Mouse (Mus musculus): ENCODE data around the gene Rac2. TPM values are rescaled to one million over a fixed set of nuclear protein-coding genes. Genes with fewer than 3 reads are reported as not detected.

Gene Rac2
- polyA plus RNA-seq, 1 experiment from 2014 or later = 5.7 TPM

DNA sequence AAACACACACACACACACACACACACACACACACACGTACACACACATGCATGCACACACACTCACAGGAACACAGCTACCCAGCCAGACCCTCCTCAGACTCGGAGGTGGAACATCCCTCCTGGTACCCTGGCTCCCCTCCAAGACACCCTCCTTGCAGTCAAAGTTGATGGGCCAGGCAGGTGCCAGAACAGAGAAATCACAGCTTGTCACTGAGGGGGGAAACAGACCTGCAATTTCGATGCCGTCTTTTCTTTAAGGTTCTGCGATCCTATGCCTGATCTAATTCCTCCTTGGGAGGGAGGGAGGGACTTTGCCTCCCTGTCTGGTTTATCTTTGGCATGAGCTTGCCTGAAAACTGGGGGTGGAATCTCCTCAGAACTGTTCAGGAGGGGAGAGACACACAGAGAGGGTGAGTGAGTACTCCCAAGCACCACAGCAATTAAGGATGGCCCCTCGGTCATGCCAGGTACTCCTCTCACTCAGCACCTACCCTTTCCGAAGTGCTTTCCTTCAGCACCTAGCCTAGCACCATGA is 29.7 kb downstream of the Rac2 start:
- Histone ChIP-seq H3K9ac (no peak overlapping the region), H3K4me3 (no peak overlapping the region), H3K4me2 (replicated peaks) (no peak overlapping the region), H3K36me3 (no peaks in the 10 kb centered on the region), H3K27ac (no peak overlapping the region), H3K27me3 (peaks cover 41% of the 10 kb centered on the region), H3K4me1 (peaks cover 22% of the 10 kb centered on the region), H3K9me3 (replicated peaks) (no peaks in the 10 kb centered on the region)
- no peak for ATAC-seq (ENCODE audit: low FRiP score)
- WGBS = 75% methylated on average over 7 of the region's 7 CpGs

DNA sequence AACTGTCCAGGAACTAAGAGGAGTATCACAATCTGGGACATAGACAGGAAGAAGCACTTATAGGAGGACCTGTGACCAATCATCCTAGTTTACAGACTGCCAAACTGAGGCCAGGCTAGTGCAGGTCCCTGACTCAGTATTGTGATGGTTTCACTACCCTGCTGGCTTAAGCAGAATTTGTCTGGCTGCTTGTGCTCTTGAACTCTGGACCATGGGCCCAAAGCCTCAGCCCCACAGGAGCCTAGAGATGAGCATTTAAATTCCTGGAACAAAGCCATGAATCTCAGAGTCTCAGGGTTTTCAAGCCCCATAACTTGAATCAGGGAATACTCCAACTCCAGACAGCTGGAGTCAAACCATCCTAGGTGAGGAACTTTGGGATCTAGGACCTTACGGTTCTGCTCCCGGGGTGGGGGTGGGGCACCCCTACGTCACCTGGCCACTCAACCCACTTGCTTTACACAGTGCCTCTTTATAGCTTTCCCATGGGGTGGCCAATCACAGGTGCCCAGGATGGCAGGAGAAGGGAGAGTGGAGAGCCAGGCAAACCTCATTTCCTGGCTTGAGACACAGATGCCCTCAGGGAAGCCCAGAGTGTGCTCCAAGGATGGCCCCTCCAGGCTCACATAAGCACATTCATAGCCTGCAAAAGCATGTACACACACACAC is 30.4 kb downstream of the Rac2 start:
- Histone ChIP-seq H3K9me3 (replicated peaks) (no peaks in the 10 kb centered on the region), H3K27me3 (peaks cover 41% of the 10 kb centered on the region), H3K9ac (no peak overlapping the region), H3K4me3 (no peak overlapping the region), H3K4me2 (replicated peaks) (no peak overlapping the region), H3K4me1 (peaks cover 19% of the 10 kb centered on the region), H3K27ac (no peak overlapping the region), H3K36me3 (no peaks in the 10 kb centered on the region)
- ATAC-seq (ENCODE audit: low FRiP score) = no peak
- 89% methylated on average over 3 of the region's 3 CpGs for WGBS

DNA sequence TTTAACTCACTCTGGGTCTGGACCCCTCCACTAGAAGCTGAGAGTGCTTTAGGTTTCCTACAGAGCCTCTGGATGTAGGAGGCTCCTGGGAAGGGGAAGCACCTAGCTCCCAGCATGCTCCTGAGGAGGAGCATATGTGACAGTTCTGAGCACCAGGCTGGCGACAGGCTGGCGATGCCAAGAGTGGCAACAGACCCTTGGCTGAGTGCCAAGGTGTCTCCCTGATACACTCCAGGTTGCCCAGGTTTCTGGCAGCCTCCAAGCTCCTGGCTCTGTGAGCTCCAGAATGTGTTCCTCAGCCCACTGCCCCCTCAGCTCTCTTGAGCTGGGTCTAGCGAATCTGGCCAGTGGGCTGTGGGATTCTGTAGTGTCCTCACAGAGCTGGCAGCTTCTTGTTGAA is 31.0 kb downstream of the Rac2 start:
- no peak for ATAC-seq (ENCODE audit: low FRiP score)
- 69% methylated on average over 3 of the region's 3 CpGs for WGBS
- no peak overlapping the region for H3K4me3 ChIP-seq
- H3K9ac ChIP-seq = no peak overlapping the region
- no peaks in the 10 kb centered on the region for H3K9me3 ChIP-seq (replicated peaks)
- H3K4me2 ChIP-seq (replicated peaks) = no peak overlapping the region
- no peak overlapping the region for H3K27ac ChIP-seq
- peaks cover 19% of the 10 kb centered on the region for H3K4me1 ChIP-seq
- H3K36me3 ChIP-seq = no peaks in the 10 kb centered on the region
- peaks cover 41% of the 10 kb centered on the region for H3K27me3 ChIP-seq

DNA sequence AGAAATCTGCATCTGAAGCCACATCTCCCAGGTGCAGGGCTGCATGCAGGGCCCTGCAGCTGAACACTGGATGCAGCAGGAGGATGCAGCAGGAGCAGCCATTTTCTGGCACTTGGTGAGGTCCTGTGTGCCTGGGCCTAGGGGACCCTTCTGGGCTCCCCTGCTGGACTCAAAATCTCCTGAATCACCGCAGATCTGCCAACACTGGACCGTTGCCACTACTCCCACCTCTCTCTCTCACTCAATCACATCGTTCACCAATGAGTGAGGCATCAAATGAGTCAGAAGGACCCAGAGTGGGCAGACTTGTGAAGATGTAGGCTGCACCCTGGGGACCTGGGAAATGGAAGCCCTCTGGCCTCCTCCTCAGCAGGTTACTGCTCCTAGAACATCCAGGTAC is 31.5 kb downstream of the Rac2 start:
- H3K4me1 ChIP-seq = peaks cover 19% of the 10 kb centered on the region
- H3K9ac ChIP-seq = no peak overlapping the region
- H3K4me3 ChIP-seq = no peak overlapping the region
- H3K27ac ChIP-seq = no peak overlapping the region
- peaks cover 41% of the 10 kb centered on the region for H3K27me3 ChIP-seq
- no peaks in the 10 kb centered on the region for H3K9me3 ChIP-seq (replicated peaks)
- no peak overlapping the region for H3K4me2 ChIP-seq (replicated peaks)
- no peaks in the 10 kb centered on the region for H3K36me3 ChIP-seq
- WGBS = 84% methylated on average over 3 of the region's 3 CpGs
- no peak for ATAC-seq (ENCODE audit: low FRiP score)

DNA sequence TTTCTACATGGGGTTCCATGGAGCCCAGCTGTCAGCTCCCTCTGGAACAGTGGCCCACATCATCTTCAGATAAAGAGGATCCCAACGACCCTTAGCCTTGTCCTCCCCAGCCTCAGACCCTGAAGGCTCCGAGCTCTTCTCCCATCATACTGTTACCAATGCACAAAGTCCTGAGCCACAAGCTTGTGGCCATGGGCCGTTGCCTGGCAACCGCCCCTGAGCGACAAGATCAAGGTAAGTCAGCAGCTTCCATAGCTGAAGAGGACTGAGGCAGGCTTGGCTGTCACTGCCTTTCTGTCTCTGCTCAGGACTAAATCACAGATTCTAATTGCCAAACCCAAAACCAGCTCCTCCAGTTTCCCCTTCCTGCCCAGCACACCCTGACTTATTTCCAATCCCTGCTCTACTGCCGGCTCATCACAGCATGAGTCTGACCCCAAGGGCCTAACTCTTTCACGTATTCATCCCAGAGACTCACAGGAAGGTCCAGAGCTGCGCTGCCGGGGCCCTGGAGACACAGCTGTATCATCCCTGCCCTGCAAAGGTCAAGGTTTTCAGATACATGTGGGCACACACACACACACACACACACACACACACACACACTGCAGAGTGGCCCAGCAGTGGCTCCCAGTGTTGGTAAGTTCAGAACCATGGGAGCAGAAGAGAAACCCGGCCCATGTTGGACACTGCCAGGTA is 36.7 kb downstream of the Rac2 start:
- Histone ChIP-seq H3K9ac (no peak overlapping the region), H3K4me2 (replicated peaks) (no peak overlapping the region), H3K9me3 (replicated peaks) (no peaks in the 10 kb centered on the region), H3K27ac (no peak overlapping the region), H3K4me1 (peaks cover 15% of the 10 kb centered on the region), H3K4me3 (no peak overlapping the region), H3K27me3 (peaks cover 25% of the 10 kb centered on the region), H3K36me3 (no peaks in the 10 kb centered on the region)
- 42% methylated on average over 10 of the region's 10 CpGs for WGBS
- no peak for ATAC-seq (ENCODE audit: low FRiP score)

DNA sequence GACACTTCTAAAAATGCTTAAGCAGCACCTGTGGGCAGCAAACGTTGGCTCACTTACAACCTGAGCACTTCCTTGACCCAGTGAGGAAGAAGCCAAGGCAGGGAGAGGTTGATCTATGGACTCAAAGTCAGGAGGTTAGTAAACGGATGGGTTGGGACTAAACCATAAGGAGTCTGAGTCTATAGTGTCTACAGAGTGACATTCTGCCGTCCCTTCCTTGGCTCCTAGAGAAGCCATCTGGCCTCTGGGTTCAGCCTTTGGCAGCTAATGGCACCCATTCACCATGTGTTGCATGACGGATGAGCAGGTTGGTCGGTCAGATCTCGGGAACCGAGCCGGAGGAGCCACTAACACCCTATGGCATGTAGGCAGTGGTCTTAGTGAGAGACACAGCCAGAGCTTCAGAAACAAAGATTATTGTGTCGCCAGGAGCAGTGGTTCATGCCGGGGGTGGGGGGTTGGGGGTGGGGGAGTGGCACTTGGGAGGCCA is 39.2 kb downstream of the Rac2 start:
- no peaks in the 10 kb centered on the region for H3K36me3 ChIP-seq
- peak overlapping the region; percentile 15; the same call in 1 of the 2 replicates for H3K9ac ChIP-seq
- H3K9me3 ChIP-seq (replicated peaks) = no peaks in the 10 kb centered on the region
- no peak overlapping the region for H3K27ac ChIP-seq
- ATAC-seq (ENCODE audit: low FRiP score) = no peak
- H3K27me3 ChIP-seq = peaks cover 13% of the 10 kb centered on the region
- peaks cover 35% of the 10 kb centered on the region for H3K4me1 ChIP-seq
- no peak overlapping the region for H3K4me3 ChIP-seq
- 81% methylated on average over 10 of the region's 10 CpGs for WGBS
- no peak overlapping the region for H3K4me2 ChIP-seq (replicated peaks)

DNA sequence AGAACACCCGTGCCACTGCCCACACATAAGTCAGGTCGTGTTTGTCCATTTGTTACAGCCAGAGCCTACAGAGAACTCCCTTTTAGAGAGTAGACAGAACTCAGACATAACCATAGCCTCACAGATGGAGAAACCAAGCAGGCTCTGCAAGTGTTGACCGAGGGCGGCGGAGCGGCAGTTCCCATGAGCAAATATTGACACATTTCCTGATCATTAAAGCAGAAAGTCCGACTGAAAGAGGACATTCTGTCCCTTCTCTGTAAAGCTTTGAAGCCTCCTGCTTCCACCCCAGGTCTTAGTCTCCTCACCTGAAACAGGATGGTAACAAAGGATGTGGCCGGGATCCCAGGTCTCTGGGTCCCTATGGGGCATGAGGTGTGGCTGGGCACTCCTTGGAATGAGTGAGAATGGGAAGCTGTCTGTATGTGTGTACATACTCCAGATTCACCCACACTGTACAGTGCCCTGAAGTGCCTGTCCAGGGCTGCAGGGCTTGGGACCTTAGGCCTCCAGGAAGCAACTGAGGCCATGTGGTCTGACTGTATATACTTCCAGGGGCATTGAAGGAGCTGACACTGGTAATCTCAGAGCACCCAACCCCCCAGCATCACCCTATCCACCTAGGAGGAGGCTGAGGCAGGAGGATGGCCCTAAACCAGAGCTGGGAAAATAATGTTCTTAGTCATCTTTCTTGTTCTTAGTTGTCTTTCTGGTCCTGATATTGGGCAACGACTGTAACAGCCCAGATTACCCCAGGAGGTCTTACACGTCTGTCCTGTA is 39.8 kb downstream of the Rac2 start:
- H3K27me3 ChIP-seq = peaks cover 8% of the 10 kb centered on the region
- no peaks in the 10 kb centered on the region for H3K9me3 ChIP-seq (replicated peaks)
- peaks cover 35% of the 10 kb centered on the region for H3K4me1 ChIP-seq
- H3K27ac ChIP-seq = no peak overlapping the region
- no peak overlapping the region for H3K4me2 ChIP-seq (replicated peaks)
- no peak overlapping the region for H3K4me3 ChIP-seq
- 73% methylated on average over 10 of the region's 10 CpGs for WGBS
- no peaks in the 10 kb centered on the region for H3K36me3 ChIP-seq
- no peak overlapping the region for H3K9ac ChIP-seq
- ATAC-seq (ENCODE audit: low FRiP score) = no peak

DNA sequence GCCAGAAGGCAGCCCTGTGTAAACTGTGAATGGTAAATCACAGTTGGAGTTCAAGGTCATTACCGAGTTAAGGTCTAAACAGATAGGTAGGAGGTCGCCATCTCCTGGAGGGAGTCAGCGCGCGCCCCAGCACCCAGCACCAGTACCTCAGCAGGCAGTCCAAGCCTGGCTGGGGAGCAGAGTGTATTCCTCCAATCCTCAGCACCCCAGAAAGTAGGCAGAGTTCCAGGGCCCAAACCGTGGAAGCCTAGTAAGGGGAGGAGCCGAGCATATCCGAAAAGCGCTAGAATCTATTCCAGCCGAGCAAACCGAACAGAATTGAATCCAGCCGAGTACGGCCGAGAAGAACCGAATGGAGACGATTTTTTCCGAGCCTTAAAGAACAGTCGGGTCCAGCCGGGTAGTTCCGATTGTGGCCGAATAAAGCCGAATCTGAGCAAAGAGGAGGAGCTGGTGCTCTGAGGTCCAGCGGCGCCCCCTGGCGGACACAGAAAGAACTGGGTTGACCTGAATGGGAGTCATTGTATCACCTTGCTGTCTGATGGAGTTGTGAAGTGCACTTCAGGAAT is 40.6 kb downstream of the Rac2 start:
- peak; percentile 85 for ATAC-seq (ENCODE audit: low FRiP score)
- Histone ChIP-seq H3K27ac (peak overlapping the region; percentile 82), H3K36me3 (no peaks in the 10 kb centered on the region), H3K4me3 (peak overlapping the region; percentile 31), H3K9me3 (replicated peaks) (no peaks in the 10 kb centered on the region), H3K27me3 (peaks cover 8% of the 10 kb centered on the region), H3K4me1 (peaks cover 35% of the 10 kb centered on the region), H3K9ac (peak overlapping the region; percentile 42; the same call in 1 of the 2 replicates), H3K4me2 (replicated peaks) (peak overlapping the region; percentile 56)
- WGBS = under 1% methylated on average over 25 of the region's 25 CpGs

DNA sequence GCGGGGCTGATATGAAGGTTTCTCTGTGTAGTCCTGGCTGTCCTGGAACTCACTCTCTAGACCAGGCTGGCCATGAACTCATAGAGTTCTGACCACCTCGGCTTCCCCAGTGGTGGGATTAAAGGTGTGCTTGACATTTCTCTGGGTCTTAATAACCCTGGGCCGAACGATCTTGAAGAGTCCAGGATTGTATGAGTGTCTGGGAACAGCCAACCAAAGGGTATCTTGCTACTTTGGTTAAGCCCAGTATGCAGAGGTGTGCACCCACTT is 41.2 kb downstream of the Rac2 start:
- no peak; the same call in 1 of the 2 replicates for ATAC-seq (ENCODE audit: low FRiP score)
- WGBS = 69% methylated on average over 4 of the region's 4 CpGs
- peak overlapping the region; percentile 42; the same call in 1 of the 2 replicates for H3K9ac ChIP-seq

DNA sequence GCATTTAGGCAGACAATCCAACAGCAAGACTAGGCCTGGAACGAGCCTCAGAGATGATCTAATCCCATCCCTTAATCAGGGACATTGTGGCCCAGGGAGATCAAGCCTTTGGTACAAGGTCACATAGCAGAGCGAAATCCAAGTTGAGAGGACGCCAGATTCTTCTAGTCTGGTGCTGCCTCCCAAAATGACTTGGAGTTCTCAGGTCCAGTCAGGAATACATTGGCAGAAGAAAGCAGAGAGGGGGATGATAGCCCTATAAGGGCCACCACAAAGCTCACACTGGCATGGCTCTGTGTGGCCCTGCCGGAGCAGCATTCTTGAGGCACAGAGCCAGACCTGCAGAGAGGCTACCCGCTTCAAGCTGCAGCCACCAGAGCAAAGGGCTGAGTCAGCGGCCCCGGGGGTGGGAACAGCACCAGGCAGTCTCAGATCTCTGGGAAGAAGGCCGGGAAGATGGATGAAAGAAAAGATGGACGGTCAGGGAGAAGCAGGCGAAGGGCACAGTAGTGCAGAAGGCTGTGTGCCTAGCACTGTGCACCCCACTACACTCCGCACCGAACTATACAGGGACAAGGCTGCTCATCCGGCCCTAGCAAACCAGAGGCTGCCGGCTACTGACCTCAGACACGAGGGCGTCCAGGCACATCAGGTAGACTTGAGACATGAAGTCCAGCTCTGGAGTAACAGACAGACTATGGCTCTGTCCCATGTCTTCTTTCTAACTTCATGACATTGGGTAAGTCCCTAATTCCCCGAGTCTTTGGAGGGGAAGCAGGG is 41.7 kb downstream of the Rac2 start, which contains the start of gene C1qtnf6:
TSS of gene C1qtnf6 (minus strand) at position 746 of the 780 bp plus-strand sequence.
- peak within 1 kb of the TSS; percentile 42; the same call in 1 of the 2 replicates for H3K9ac ChIP-seq
- 66% methylated on average over 17 of the region's 17 CpGs for WGBS
- H3K4me1 ChIP-seq = peaks cover 34% of the 10 kb centered on the region
- no peaks in the 10 kb centered on the region for H3K9me3 ChIP-seq (replicated peaks)
- peak within 1 kb of the TSS; percentile 82 for H3K27ac ChIP-seq
- H3K4me3 ChIP-seq = peak within 1 kb of the TSS; percentile 31
- H3K36me3 ChIP-seq = no peaks in the 10 kb centered on the region
- H3K27me3 ChIP-seq = peaks cover 8% of the 10 kb centered on the region; the same call in 1 of the 2 replicates
- ATAC-seq (ENCODE audit: low FRiP score) = no peak
- peak within 1 kb of the TSS; percentile 56 for H3K4me2 ChIP-seq (replicated peaks)

More for the DNA sequence above, 41.2 kb downstream of the Rac2 start:
- Histone ChIP-seq H3K36me3 (no peaks in the 10 kb centered on the region), H3K4me1 (peaks cover 35% of the 10 kb centered on the region), H3K4me3 (no peak overlapping the region), H3K9me3 (replicated peaks) (no peaks in the 10 kb centered on the region), H3K27me3 (peaks cover 8% of the 10 kb centered on the region; the same call in 1 of the 2 replicates), H3K27ac (peak overlapping the region; percentile 82; the same call in 1 of the 2 replicates), H3K4me2 (replicated peaks) (peak overlapping the region; percentile 56)

DNA sequence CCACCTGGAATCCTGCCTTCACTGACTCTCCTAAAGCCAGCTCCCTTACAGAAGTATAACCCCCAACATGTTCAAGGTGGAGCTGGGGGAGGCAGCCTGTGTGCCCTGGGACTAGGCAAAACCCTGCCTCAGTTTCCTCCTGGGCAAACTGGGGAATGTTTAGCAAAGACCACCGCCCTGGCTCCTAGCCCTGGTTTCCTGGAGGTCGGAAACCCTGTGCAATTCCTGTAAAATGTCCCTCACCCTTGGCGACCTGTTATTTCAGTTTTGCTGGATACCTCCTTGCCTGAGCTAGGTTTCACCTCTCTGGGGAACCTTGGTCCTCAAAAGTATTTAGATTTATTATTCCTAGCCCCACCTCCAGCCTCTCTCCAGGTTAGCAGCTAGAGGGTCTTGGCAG is 42.4 kb downstream of the Rac2 start:
- Histone ChIP-seq H3K36me3 (no peaks in the 10 kb centered on the region), H3K4me1 (peaks cover 29% of the 10 kb centered on the region), H3K9ac (no peak overlapping the region), H3K27me3 (peaks cover 8% of the 10 kb centered on the region; the same call in 1 of the 2 replicates), H3K27ac (no peak overlapping the region), H3K4me3 (no peak overlapping the region), H3K4me2 (replicated peaks) (no peak overlapping the region), H3K9me3 (replicated peaks) (no peaks in the 10 kb centered on the region)
- WGBS = 75% methylated on average over 3 of the region's 3 CpGs
- no peak for ATAC-seq (ENCODE audit: low FRiP score)
